Mouse (Mus musculus) adrenal gland, postnatal 14 days (tissue): ENCODE data around the gene Rbm33. TPM values are rescaled to one million over a fixed set of nuclear protein-coding genes. Genes with fewer than 3 reads are reported as not detected.

Experiments used
- DNase-seq: peaks from one replicate; pipeline ENCODE4 v3.0.0; 2021; ENCODE audit warnings: mixed read lengths
- total RNA-seq: library from RNA; stranded (reverse); gene quantifications from 2 replicates; pipeline ENCODE4 v1.2.3, GENCODE M21; 2021

Gene Rbm33
- total RNA-seq, 1 experiment from 2014 or later: 44.0 TPM

- DNase-seq: peak; percentile 49
These were observed 146.0 kb downstream of the Rbm33 start for GRCm38 (mm10) chr5:28462741-28463590.

- no peak for DNase-seq
These were observed 146.7 kb downstream of the Rbm33 start for GRCm38 (mm10) chr5:28463656-28464055.

DNA sequence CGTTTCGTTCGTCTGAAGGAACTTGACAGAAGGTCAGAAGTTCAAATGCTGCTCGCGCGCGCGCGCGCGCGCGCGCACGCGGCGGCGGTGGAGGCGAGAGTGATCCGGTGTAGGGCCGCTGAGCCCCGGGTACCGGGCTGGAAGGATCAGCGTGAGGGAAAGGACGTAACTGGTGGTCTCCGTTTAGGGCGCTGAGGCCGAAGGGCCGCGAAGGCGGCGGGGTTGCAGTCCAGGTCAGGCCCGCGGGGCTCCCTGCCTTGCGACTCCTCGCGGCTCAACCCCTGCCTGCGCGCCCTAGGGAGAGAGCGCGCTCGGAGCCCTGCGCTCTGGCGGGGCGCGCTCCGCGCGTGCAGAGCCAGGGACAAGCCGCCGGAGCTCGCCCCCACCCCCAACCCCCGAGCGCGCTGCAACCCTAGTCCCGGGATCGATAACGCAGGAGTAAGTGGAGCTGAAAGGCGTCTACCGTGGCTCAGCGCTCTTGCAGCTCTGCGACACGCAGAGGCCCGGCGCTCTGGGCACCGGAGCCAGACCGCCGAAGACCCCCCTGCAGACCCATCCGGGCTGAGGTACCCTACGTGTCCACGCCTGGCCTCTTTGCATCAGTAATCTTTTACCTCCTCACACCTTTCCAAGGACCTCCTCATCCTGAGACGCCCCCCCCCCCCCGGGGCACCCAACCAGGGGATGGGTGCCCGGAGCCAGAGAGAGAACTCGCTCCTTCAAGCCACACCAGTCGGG lies 147.6 kb downstream of the Rbm33 start:
- peak; percentile 66 for DNase-seq

- DNase-seq: peak; percentile 81
These were observed 148.1 kb downstream of the Rbm33 start for GRCm38 (mm10) chr5:28465099-28465406.

DNA sequence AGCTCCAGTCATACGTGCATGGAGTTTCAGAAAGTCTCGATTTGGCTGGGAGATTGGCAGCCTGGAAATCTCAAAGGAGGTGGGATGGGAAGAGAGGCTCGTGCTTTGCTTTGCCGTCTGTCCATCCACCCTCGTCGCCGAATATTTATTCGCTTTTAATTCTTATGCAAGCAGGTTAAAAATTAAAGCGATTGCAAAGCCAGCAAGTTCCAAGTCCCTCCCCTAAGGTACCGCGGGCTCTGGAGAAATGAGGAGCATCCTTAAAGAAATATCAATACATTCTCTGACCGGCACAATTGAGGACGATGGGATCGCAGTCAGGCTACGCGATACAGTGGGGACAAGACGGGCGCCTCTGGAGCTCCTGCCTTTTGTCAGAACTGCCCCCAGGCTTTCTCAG lies 148.6 kb downstream of the Rbm33 start:
- no peak for DNase-seq

- no peak for DNase-seq
These were observed 149.4 kb downstream of the Rbm33 start for GRCm38 (mm10) chr5:28466351-28466750.

GRCm38 (mm10) chr5:28466760-28467306 lies 149.9 kb downstream of the Rbm33 start, which contains the start of gene Shh:
TSS of gene Shh (minus strand) at chr5:28467256.
- peak; percentile 45 for DNase-seq

Other genes with a start within 250 kb of the Rbm33 start
- 46.2 and 66.1 TPM in 2 replicates for gene Insig1, start 245.8 kb upstream of the Rbm33 start, total RNA-seq
- gene En2, start 151.4 kb upstream of the Rbm33 start, total RNA-seq: 0.19 and 0.30 TPM in 2 replicates
- gene Cnpy1, start 71.3 kb upstream of the Rbm33 start, total RNA-seq: 0.11 and 0.34 TPM in 2 replicates
- gene Shh, start 150.1 kb downstream of the Rbm33 start, total RNA-seq: 15.5 and 19.7 TPM in 2 replicates